Mouse (Mus musculus) heart, adult 2 months (tissue): ENCODE data around the gene Slc22a2. TPM values are rescaled to one million over a fixed set of nuclear protein-coding genes. Genes with fewer than 3 reads are reported as not detected.

Experiments used
- DNase-seq, 2 experiments: peaks; one replicate each; pipeline ENCODE4 v3.0.0; 2021
- H3K27ac ChIP-seq: fragments of 200-600 bp; 2 replicates; pipeline ENCODE4 v1.8.1; 2022
- H3K27me3 ChIP-seq: fragments of 200-500 bp; 2 replicates; pipeline ENCODE4 v1.6.1; 2012; ENCODE audit warnings: mild to moderate bottlenecking, low read length, inconsistent platforms, mixed read lengths; ENCODE audit not compliant: control insufficient read depth, insufficient read depth
- H3K36me3 ChIP-seq: fragments of 200-500 bp; 2 replicates; pipeline ENCODE4 v1.6.1; 2012; ENCODE audit warnings: low read length, inconsistent platforms; ENCODE audit not compliant: control insufficient read depth, insufficient read depth
- H3K4me1 ChIP-seq: fragments of 200-500 bp; 2 replicates; pipeline ENCODE4 v1.6.1; 2011; ENCODE audit warnings: low read length; ENCODE audit not compliant: control insufficient read depth, insufficient read depth
- H3K4me3 ChIP-seq: fragments of 200-600 bp; 2 replicates; pipeline ENCODE4 v1.8.1; 2022
- H3K79me2 ChIP-seq: fragments of 200-500 bp; replicated peaks from 2 replicates; pipeline ENCODE4 v1.6.1; 2012; ENCODE audit warnings: mild to moderate bottlenecking, inconsistent platforms, low read length, moderate library complexity, mixed read lengths; ENCODE audit not compliant: control insufficient read depth, insufficient read depth
- H3K9ac ChIP-seq: fragments of 200-500 bp; 2 replicates; pipeline ENCODE4 v1.6.1; 2012; ENCODE audit warnings: low read depth, mild to moderate bottlenecking, control low read depth, inconsistent platforms, low read length, mixed read lengths
- CTCF ChIP-seq: fragments of 200-600 bp; IDR thresholded peaks from 2 replicates; pipeline ENCODE4 v1.8.1; 2022; ENCODE audit warnings: antibody characterized with exemption, mild to moderate bottlenecking, moderate library complexity
- EP300 ChIP-seq: fragments of 200-500 bp; IDR thresholded peaks from 2 replicates; pipeline ENCODE4 v1.6.1; 2011; ENCODE audit warnings: low read depth, low read length, control low read depth; ENCODE audit not compliant: insufficient read depth
- POLR2A ChIP-seq: fragments of 200-500 bp; IDR thresholded peaks from 2 replicates; pipeline ENCODE4 v1.6.1; 2011; ENCODE audit warnings: mild to moderate bottlenecking, low read depth, low read length, control low read depth; ENCODE audit not compliant: insufficient read depth
- WGBS: fragments of 180-500 bp; shearing (Covaris S2); methylation state at CpG from one replicate; pipeline ENCODE4 v1.1.7; 2018; 5-methylcytosine and 5-hydroxymethylcytosine counted together
- intact Hi-C: fragments of 180-260 bp; cut with DNase I; formaldehyde crosslinking; loops from one replicate; pipeline ENCODE4 v1.15.1; 2025
- polyA plus RNA-seq: library from polyadenylated mRNA; depleted of rRNA; stranded (reverse); fragments of >200 nt; gene quantifications from 2 replicates; pipeline ENCODE4 v1.2.3, GENCODE M21; 2012
- total RNA-seq, 2 experiments: library from RNA; stranded (reverse); gene quantifications; 2 replicates each; pipeline ENCODE4 v1.2.3; 2021

The Slc22a2 gene
- total and polyA plus RNA-seq, 3 experiments, result 0.20 TPM; not detected in 2

DNA sequence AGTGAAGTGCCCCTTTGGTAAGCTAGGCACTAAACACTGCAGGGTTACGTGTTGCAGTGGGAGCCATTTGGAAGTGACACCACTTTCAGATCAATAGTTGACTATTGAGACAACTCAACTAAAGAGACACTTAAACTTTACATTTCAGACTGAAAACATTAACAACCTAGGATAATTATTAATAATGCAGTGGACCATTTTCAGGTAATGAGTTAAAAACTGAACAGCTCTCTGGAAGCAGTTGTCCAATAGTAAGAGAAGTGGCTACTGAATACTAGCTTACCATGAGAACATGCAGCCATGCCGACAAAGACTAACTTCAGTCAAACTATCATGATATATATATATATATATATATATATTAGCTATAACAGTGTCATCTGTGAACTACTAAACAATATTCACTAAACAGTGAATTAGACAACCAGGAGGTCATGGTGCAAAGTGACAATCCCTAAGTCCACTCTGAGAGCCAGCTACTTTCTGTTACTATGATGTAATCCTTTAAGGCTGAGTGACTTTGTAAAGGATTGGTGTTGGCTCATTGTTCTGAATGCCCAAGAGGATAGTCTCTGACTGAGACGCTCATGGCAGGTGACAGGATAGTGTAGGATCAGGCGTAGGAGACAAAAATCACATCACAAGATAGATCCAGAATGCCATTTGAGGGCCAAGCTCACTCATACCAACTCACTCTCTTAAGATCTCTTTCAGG is 7.1 kb downstream of the Slc22a2 start:
- H3K27me3 ChIP-seq, result no peaks in the 10 kb centered on the region
- no peak overlapping the region for H3K9ac ChIP-seq
- no peak overlapping the region for H3K27ac ChIP-seq
- DNase-seq, result no peak
- H3K79me2 ChIP-seq, result no peaks in the 10 kb centered on the region
- no peak for TF ChIP-seq CTCF
- no peaks in the 10 kb centered on the region for H3K4me1 ChIP-seq
- H3K4me3 ChIP-seq, result no peak overlapping the region
- intact Hi-C loops, result no loop called here
- H3K36me3 ChIP-seq, result no peaks in the 10 kb centered on the region
- 94% methylated on average over 4 of the region's 4 CpGs for WGBS

DNA sequence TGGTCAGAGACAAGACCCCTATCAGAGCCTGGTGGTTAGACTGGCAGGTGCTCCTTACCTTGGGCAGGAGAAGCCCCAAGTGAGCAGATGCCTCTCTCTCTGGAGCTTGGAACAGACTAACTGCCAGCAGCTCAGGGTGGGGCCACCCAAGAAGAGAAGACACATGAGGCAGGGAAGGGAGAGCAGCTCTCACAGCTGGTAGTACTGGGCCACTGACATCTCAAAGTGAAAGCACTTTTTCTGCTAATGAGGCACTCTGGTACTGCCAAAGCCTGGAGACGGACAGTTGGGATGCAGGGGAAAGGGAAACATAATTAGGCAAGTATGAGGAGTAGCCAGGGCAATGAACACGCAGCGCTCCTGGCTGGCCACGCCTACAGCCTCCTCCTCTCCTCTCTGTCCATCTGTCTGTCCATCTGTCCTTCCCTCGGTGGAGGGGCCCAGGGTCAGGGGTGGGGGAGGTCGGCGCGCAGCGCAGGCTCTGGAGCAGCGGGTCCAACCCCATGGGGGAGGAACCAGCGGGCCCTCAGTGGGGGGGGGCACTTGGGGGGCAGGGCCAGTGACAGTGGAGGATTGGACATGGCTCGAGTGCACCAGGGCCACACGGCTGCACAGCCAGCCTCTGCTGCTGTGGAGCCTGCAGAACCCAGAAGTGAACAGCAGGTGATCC is 12.0 kb downstream of the Slc22a2 start:
- Histone ChIP-seq H3K9ac (no peak overlapping the region), H3K27me3 (no peaks in the 10 kb centered on the region), H3K4me3 (no peak overlapping the region), H3K27ac (no peak overlapping the region), H3K79me2 (no peaks in the 10 kb centered on the region), H3K36me3 (no peaks in the 10 kb centered on the region), H3K4me1 (no peaks in the 10 kb centered on the region)
- DNase-seq, result no peak
- WGBS, result 74% methylated on average over 13 of the region's 13 CpGs
- intact Hi-C loops, result no loop called here
- TF ChIP-seq CTCF, result no peak
- TF ChIP-seq POLR2A, result no peak
- TF ChIP-seq EP300, result no peak

DNA sequence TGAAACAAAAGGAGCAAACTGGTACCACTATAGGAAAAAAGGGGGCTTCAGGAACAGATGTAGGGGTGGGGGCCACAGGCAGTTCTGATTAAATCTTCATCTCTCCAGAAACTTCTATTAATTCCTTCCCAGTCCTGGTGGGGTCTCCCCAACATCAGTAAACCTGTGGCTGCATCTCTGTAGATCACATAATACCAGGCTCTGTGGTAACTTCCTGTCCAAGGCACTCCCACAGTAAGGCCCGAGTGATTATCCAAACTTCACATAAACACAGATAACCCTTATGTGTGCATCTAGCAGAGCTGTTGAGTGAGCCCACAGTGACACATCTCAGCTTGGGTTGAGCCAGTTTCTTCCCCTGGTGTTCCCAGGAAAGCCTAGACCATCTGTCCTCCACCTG is 22.7 kb downstream of the Slc22a2 start:
- DNase-seq, result no peak
- no peaks in the 10 kb centered on the region for H3K79me2 ChIP-seq
- no peak for TF ChIP-seq POLR2A
- peak; percentile 29; the same call in 1 of the 2 replicates for TF ChIP-seq CTCF
- TF ChIP-seq EP300, result no peak
- H3K9ac ChIP-seq, result no peak overlapping the region
- H3K4me3 ChIP-seq, result no peak overlapping the region
- H3K4me1 ChIP-seq, result peaks cover 2% of the 10 kb centered on the region; the same call in 1 of the 2 replicates
- intact Hi-C loops, result no loop called here
- WGBS, result 3% methylated on average over 1 of the region's 1 CpGs
- no peaks in the 10 kb centered on the region for H3K36me3 ChIP-seq
- H3K27me3 ChIP-seq, result no peaks in the 10 kb centered on the region
- H3K27ac ChIP-seq, result no peak overlapping the region

DNA sequence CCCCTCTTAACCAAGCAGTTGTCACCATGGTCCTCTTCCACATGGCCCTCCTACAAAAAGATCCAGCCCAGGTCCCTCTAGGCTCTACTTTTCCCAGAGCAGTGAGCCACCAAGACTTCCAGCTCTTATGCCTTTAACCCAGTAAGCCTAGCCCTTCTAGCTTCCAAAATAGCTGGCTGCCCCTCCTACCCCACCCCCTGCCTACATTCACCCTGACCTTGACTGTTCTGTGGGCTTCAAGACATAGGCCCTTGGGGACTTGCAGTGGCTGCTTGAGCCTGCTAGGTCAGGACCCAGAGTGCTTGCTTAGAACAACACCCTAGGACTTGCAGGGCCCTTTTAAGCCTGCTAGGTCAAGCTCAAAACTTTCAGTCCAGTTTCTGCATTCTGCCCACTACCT is 23.3 kb downstream of the Slc22a2 start:
- Histone ChIP-seq H3K4me3 (no peak overlapping the region), H3K79me2 (no peaks in the 10 kb centered on the region), H3K27me3 (no peaks in the 10 kb centered on the region), H3K36me3 (no peaks in the 10 kb centered on the region), H3K9ac (no peak overlapping the region), H3K4me1 (peaks cover 2% of the 10 kb centered on the region; the same call in 1 of the 2 replicates), H3K27ac (no peak overlapping the region)
- TF ChIP-seq EP300 (no peak), CTCF (no peak), POLR2A (no peak)
- intact Hi-C loops, result no loop called here
- peak in 1 of 2 experiments; percentile 15 for DNase-seq

DNA sequence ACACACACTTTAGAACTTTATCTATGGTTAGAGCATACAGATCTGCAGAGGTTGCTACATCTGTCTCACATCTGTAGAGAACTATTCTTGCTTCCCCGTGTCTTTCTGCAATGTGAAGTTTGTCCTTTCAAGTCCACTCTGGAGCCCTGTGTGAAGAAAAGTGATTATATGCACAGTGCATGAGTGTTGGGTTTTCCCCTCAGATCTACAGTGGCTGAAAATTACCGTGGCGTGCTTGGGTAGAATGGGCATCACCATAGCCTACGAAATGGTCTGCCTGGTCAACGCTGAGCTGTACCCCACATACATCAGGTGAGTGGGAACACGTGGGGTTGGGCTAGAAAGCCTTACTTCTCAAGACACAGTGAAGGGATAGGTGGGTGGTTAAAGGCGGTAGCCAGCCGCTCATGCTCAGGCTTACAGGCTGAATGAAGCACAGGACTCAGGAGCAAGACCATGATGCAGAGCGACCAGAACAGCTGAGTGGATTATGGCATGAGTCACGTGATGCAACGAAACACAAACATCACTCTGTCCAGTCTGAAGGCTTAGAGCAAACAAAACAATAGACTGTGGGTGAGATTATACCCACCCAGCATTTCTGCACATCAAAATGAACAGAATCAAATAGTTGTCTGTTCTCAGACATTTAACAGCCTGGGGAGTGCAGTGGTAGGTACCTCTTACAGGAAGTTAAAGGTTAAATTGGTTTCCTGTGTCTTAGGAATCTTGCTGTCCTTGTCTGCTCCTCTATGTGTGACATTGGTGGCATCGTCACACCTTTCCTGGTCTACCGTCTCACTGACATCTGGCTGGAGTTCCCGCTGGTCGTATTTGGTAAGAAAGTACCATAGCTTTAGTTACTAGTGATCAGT is 30.8 kb downstream of the Slc22a2 start:
- Histone ChIP-seq H3K27ac (no peak overlapping the region), H3K4me3 (no peak overlapping the region), H3K4me1 (no peaks in the 10 kb centered on the region), H3K79me2 (no peaks in the 10 kb centered on the region), H3K27me3 (no peaks in the 10 kb centered on the region), H3K9ac (no peak overlapping the region), H3K36me3 (no peaks in the 10 kb centered on the region)
- 84% methylated on average over 15 of the region's 15 CpGs for WGBS
- intact Hi-C loops, result no loop called here
- DNase-seq, result no peak
- no peak for TF ChIP-seq POLR2A
- no peak for TF ChIP-seq CTCF
- no peak for TF ChIP-seq EP300
